Comparison of ENCODE assay signal across 8 mouse cellular contexts in the genomic region with DNA sequence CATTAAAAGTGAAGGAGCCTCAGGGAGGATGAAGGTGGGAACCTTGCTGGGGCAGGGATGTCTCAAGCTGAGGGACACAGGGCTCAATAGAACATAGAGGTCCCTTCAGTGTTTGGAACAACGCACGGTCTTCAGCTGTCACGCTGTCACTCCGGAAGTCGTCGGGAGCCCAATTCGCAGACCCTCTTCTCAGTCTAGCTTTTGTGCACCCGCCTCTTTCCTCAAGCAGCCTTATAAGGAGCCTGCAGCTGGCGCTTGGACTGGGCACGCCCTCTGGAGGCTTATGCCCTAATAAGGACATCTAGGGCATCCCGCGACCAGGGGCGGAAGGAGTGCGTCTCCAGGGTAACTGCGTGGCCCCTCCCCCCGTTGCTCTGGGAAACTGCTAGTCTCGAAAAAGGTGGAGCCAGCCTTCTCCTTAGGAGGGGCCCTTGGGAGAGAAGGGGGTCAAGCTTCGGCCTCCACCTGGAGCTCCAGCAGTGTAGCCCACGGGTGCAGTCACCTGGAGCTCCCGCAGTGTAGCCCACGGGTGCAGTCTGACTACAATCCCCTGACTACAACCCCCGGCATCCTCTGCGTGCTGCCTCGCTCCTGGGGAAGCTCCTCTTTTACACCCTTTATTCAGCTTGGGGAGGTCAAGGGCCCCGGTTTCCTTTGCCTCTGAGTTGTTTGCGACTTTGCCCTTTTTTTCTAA. TPM values are rescaled to one million over a fixed set of nuclear protein-coding genes. Genes with fewer than 3 reads are reported as not detected.
DNase-seq lines count a peak whose midpoint lies in the region; ATAC-seq lines count a peak whose summit lies in the region.

No protein-coding gene starts in this region.

- under 1% methylated on average over 25 of the region's 26 CpGs for WGBS in hindbrain, embryonic 16.5 days
- under 1% methylated on average over 26 of the region's 26 CpGs for WGBS in macrophage (ENCODE audit: missing documents)

- peaks cover 31% of the 10 kb centered on the region for H3K4me1 ChIP-seq in hindbrain, embryonic 16.5 days (ENCODE audit: control insufficient read depth, insufficient read depth, low read depth, low read length)

- peaks cover 33% of the 10 kb centered on the region for H3K79me2 ChIP-seq in macrophage (ENCODE audit: inconsistent target)

- H3K36me3 ChIP-seq in hindbrain, embryonic 16.5 days (ENCODE audit: control insufficient read depth, insufficient read depth, low read length), result peaks cover 23% of the 10 kb centered on the region
- H3K36me3 ChIP-seq in macrophage (ENCODE audit: inconsistent target), result peaks cover 36% of the 10 kb centered on the region; the same call in 1 of the 2 replicates

- peak; percentile 96 for DNase-seq in T-cell, adult 2 months (ENCODE audit: low spot score)
- peak; percentile 82 to 95 for DNase-seq in cerebellum, postnatal 4 days (ENCODE audit: low spot score in 2 of 2)
- DNase-seq in gastrocnemius, adult 18-20 months (ENCODE audit: low spot score), result peak; percentile 98
- DNase-seq in left cerebral cortex, adult 18-20 months (ENCODE audit: low spot score in 2 of 2), result peak; percentile 96 to 97
- peak; percentile 98 for DNase-seq in right cerebral cortex, adult 18-20 months
- DNase-seq in urinary bladder, postnatal 10 days (ENCODE audit: low spot score), result peak; percentile 90

- peak overlapping the region; percentile 57 for H3K4me3 ChIP-seq in hindbrain, embryonic 16.5 days (ENCODE audit: low read length)
- peak overlapping the region; percentile 57 for H3K4me3 ChIP-seq in macrophage (ENCODE audit: inconsistent target)

- ATAC-seq in hindbrain, embryonic 16.5 days, result peak; percentile 81

- no peaks in the 10 kb centered on the region for H3K27me3 ChIP-seq in hindbrain, embryonic 16.5 days (replicated peaks; ENCODE audit: control insufficient read depth, insufficient read depth, low read length)

- H3K9ac ChIP-seq in hindbrain, embryonic 16.5 days (ENCODE audit: low read depth, low read length), result peak overlapping the region; percentile 71

- H3K9me3 ChIP-seq in hindbrain, embryonic 16.5 days (ENCODE audit: control insufficient read depth, low read length), result no peaks in the 10 kb centered on the region

- H3K4me2 ChIP-seq in hindbrain, embryonic 16.5 days (ENCODE audit: low read length), result peak overlapping the region; percentile 81

- peak overlapping the region; percentile 99 for H3K27ac ChIP-seq in hindbrain, embryonic 16.5 days (ENCODE audit: low read depth, low read length)
- H3K27ac ChIP-seq in macrophage, result peak overlapping the region; percentile 92

RNA-seq across cellular contexts. Expression of a gene that starts 0.8 kb away (rescaled TPM):
- total RNA-seq in gastrocnemius, adult 18-20 months (2021), result 10 to 100 TPM; 18.3 to 22.1 TPM
- 50.9 and 54.5 TPM in 2 replicates for polyA plus RNA-seq in hindbrain, embryonic 16.5 days (2015; fragmentation: Nextera tagmentation; extraction: Ambion mirVana)
- 10 to 100 TPM; 28.0 to 33.9 TPM for total RNA-seq in left cerebral cortex, adult 18-20 months (2021)
- 10 to 100 TPM; 17.7 to 94.8 (median 56.1) TPM for total RNA-seq in macrophage (2018; cell fraction: chromatin; rRNA removed)
- total RNA-seq in macrophage (2018; cell fraction: cytosol; rRNA removed), result 10 to 100 TPM in 24 of 26 experiments, 1 to 10 TPM in 2; 8.7 to 18.6 (median 13.4) TPM
- 10 to 100 TPM; 13.3 to 62.8 (median 24.0) TPM for total RNA-seq in macrophage (2018; cell fraction: nucleus; rRNA removed)
- polyA plus RNA-seq in macrophage (2018), result 6.4 to 14.5 TPM (median 10.8 TPM) in 3 replicates

RNA-seq across cellular contexts. Expression of a gene that starts 1.2 kb away (rescaled TPM):
- 10 to 100 TPM; 48.4 to 74.2 TPM for total RNA-seq in gastrocnemius, adult 18-20 months (2021)
- 3,487 and 3,609 TPM in 2 replicates for polyA plus RNA-seq in hindbrain, embryonic 16.5 days (2015; fragmentation: Nextera tagmentation; extraction: Ambion mirVana)
- 1,000 to 10,000 TPM; 1,316 to 1,327 TPM for total RNA-seq in left cerebral cortex, adult 18-20 months (2021)
- 100 to 1,000 TPM in 21 of 26 experiments, 10 to 100 TPM in 5; 55.6 to 218 (median 136) TPM for total RNA-seq in macrophage (2018; cell fraction: chromatin; rRNA removed)
- 1,000 to 10,000 TPM in 25 of 26 experiments, 100 to 1,000 TPM in 1; 995 to 1,511 (median 1,244) TPM for total RNA-seq in macrophage (2018; cell fraction: cytosol; rRNA removed)
- 100 to 1,000 TPM; 189 to 912 (median 421) TPM for total RNA-seq in macrophage (2018; cell fraction: nucleus; rRNA removed)
- 1,230 to 2,008 TPM (median 1,377 TPM) in 3 replicates for polyA plus RNA-seq in macrophage (2018)

RNA-seq across cellular contexts. Expression of a gene that starts 14.6 kb away (rescaled TPM):
- total RNA-seq in gastrocnemius, adult 18-20 months (2021), result under 1 TPM; 0.21 to 0.30 TPM
- 0.15 TPM in 1 of 2 replicates, not detected in the other for polyA plus RNA-seq in hindbrain, embryonic 16.5 days (2015; fragmentation: Nextera tagmentation; extraction: Ambion mirVana)
- 1 to 10 TPM; 5.3 to 6.7 TPM for total RNA-seq in left cerebral cortex, adult 18-20 months (2021)
- total RNA-seq in macrophage (2018; cell fraction: chromatin; rRNA removed), result 100 to 1,000 TPM in 1 of 26 experiments, 10 to 100 TPM in 24, 1 to 10 TPM in 1; 9.2 to 100 (median 36.1) TPM
- total RNA-seq in macrophage (2018; cell fraction: cytosol; rRNA removed), result 1 to 10 TPM in 6 of 26 experiments, under 1 TPM in 12, not detected in 8; 0.12 to 2.5 (median 0.34) TPM
- total RNA-seq in macrophage (2018; cell fraction: nucleus; rRNA removed), result 10 to 100 TPM in 17 of 26 experiments, 1 to 10 TPM in 9; 2.6 to 50.5 (median 16.1) TPM
- 0.34 to 1.6 TPM (median 0.91 TPM) in 3 replicates for polyA plus RNA-seq in macrophage (2018)

RNA-seq across cellular contexts. Expression of a gene that starts 15.3 kb away (rescaled TPM):
- total RNA-seq in gastrocnemius, adult 18-20 months (2021), result 1 to 10 TPM; 4.0 to 5.6 TPM
- 44.2 and 53.1 TPM in 2 replicates for polyA plus RNA-seq in hindbrain, embryonic 16.5 days (2015; fragmentation: Nextera tagmentation; extraction: Ambion mirVana)
- total RNA-seq in left cerebral cortex, adult 18-20 months (2021), result 10 to 100 TPM; 12.9 to 15.9 TPM
- 10 to 100 TPM in 3 of 26 experiments, 1 to 10 TPM in 23; 1.6 to 30.1 (median 4.6) TPM for total RNA-seq in macrophage (2018; cell fraction: chromatin; rRNA removed)
- 1 to 10 TPM; 2.3 to 7.6 (median 4.4) TPM for total RNA-seq in macrophage (2018; cell fraction: cytosol; rRNA removed)
- total RNA-seq in macrophage (2018; cell fraction: nucleus; rRNA removed), result 10 to 100 TPM in 1 of 26 experiments, 1 to 10 TPM in 25; 2.4 to 10.3 (median 4.8) TPM
- 4.6 to 7.5 TPM (median 6.8 TPM) in 3 replicates for polyA plus RNA-seq in macrophage (2018)

RNA-seq across cellular contexts. Expression of a gene that starts 20.7 kb away (rescaled TPM):
- total RNA-seq in gastrocnemius, adult 18-20 months (2021), result not detected
- polyA plus RNA-seq in hindbrain, embryonic 16.5 days (2015; fragmentation: Nextera tagmentation; extraction: Ambion mirVana), result 4.5 TPM in 2 replicates
- under 1 TPM; 0.33 to 0.61 TPM for total RNA-seq in left cerebral cortex, adult 18-20 months (2021)
- not detected for total RNA-seq in macrophage (2018; cell fraction: chromatin; rRNA removed)
- total RNA-seq in macrophage (2018; cell fraction: cytosol; rRNA removed), result not detected
- total RNA-seq in macrophage (2018; cell fraction: nucleus; rRNA removed), result under 1 TPM in 1 of 26 experiments, not detected in 25; 0.51 TPM
- polyA plus RNA-seq in macrophage (2018), result 0.24 to 0.53 TPM in 2 of 3 replicates, not detected in the other

Comparison
In these comparisons a context has a peak if more than half of its experiments do, and no peak if none do; other contexts are left out.
1. Peak in every context shown above with its lines: DNase-seq, ATAC-seq, H3K4me3 ChIP-seq and H3K27ac ChIP-seq.
2. RNA of a gene that starts 1.2 kb away (total RNA-seq): 1,316 to 1,327 TPM in left cerebral cortex, adult 18-20 months; 48.4 to 74.2 TPM in gastrocnemius, adult 18-20 months; every median in the first group is over 10 times any median in the second.
3. RNA of a gene that starts 14.6 kb away (total RNA-seq): 5.3 to 6.7 TPM in left cerebral cortex, adult 18-20 months; 0.21 to 0.30 TPM in gastrocnemius, adult 18-20 months; every median in the first group is over 4 times any median in the second.